Mouse (Mus musculus): ENCODE results near the gene Ncmap. TPM values are rescaled to one million over a fixed set of nuclear protein-coding genes. Genes with fewer than 3 reads are reported as not detected.
A peak's percentile ranks its signal among the peaks of the same experiment; 100 is the strongest.

Gene Ncmap
- not detected in 2 replicates for total RNA-seq (2014; fragmentation: Nextera tagmentation)
- not detected in 2 replicates for total RNA-seq (2017)

DNA sequence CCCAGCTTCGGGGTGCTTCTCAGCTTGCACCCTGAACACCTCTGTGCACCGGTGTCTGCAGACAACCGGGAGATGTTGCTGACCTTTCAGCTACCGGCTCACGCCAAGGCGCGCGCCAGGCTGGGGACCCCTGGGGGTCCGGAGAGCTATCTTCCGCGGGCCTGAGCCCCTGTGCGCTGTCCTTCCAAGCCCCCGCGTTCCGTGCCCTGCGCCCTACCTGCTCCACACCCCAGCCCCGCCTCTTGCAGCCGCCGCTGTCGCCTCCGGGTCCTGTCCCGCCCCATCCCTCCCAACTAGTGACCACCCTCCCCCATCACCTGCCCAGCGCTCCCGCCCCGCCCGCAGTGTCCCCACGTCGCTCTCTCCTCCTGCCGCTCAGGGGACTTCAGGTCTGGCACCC is at the start of gene Ncmap:
Gene Ncmap, minus strand, starts transcription at position 237 of the 400 bp plus-strand sequence.
- no peak for ATAC-seq (replicated peaks; ENCODE audit: poor library complexity, severe bottlenecking)

DNA sequence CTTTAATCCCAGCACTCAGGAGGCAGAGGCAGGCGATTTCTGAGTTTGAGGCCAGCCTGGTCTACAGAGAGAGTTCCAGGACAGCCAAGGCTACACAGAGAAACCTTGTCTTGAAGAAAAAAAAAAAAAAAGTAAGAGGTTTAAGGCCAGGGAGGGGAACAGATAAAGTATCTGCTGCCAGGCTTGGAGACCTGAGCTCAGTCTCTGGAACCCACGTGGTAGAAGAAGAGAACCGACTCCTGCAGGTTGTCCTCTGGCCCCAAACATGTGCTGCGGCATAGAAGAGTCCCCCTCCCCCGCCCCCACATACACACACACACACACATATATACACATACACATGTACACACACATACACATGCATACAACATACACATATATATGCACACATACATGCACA is 44.4 kb upstream of the Ncmap start:
- ATAC-seq (replicated peaks; ENCODE audit: poor library complexity, severe bottlenecking) = no peak

DNA sequence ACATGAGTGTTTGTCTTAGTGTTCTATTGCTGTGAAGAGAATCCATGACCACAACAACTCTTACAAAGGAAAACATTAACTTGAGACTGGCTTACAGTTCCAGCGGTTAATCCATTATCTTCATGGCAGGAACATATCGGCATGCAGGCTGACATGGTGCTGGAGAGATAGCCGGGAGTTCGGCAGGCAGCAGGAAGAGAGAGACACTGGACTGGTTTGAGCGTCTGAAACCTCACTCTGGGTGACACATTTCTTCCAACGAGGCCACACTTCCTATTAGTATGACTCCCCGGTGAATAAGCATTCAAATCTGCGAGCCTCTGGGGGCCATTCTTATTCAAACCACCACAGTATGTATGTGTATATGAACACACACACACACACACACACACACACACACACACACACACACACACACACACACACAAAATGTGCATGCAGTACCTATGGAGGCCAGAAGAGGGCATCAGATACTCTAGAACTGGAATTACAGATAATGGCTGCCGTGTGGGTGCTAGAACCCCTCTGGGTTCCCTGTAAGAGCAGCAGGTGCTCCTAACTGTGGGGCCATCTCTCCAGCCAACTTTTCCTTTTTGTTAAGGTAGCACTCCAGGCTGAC is 42.0 kb upstream of the Ncmap start:
- ATAC-seq (replicated peaks; ENCODE audit: poor library complexity, severe bottlenecking) = peak; percentile 30

DNA sequence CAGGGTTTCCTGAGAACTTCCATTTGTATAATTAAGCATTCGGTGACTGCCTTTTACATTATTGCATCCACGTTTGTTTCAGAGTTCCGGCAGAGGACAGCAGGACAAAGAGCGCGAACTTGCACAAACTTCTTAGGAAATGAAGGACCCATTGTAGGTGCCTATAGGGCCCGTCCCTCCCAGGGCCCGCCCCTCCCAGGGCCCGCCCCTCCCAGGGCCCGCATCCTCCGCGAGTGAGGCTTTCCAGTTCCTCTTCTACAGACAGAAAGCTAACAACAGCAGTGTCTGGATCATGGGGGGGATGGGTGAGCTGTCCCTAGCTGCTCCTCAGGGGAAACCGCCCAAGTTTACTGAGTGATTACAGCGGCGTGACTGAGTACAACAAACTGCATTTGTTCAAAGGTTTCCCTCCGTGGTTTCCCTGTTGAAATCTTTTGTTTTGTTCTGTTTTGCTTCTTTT is 41.2 kb upstream of the Ncmap start:
- ATAC-seq (replicated peaks; ENCODE audit: poor library complexity, severe bottlenecking) = peak; percentile 96

DNA sequence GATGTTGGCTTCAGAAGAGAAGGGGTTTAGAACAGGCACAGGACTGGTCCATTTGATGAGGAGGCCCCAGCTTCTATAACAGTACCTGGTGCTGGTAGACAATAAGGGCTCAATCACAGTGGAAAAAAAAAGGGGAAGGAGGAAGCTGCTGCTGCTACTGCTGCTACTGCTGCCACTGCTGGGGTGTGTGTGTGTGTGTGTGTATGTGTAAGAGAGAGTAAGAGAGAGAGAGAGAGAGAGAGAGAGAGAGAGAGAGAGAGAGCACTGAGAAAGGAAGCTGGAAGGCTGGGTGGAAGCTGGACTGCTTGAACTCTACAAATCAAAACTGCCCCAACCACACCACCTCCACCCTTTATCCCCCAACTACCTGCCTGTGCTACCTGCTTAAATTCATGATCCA is 39.9 kb upstream of the Ncmap start:
- peak; percentile 25 for ATAC-seq (replicated peaks; ENCODE audit: poor library complexity, severe bottlenecking)

DNA sequence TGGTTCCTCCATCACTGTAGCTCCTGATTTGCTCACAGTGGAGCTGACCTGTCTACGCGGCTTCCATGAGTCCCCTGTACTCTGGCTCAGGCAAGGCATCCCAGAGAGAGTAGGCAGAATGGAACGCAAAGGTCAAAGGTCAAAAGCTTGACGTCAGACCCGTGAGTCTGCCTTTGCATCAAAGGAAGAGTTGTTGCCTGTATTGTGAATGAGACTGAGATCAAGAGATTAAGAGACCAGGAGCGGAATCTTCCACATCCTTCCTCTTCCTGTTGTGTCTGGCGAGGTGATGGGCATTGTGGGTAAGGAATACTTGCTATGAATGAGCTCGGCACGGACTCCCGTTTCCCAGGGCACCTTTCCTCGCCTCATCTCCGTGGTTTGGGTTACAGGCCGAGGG is 38.3 kb upstream of the Ncmap start:
- no peak for ATAC-seq (replicated peaks; ENCODE audit: poor library complexity, severe bottlenecking)

DNA sequence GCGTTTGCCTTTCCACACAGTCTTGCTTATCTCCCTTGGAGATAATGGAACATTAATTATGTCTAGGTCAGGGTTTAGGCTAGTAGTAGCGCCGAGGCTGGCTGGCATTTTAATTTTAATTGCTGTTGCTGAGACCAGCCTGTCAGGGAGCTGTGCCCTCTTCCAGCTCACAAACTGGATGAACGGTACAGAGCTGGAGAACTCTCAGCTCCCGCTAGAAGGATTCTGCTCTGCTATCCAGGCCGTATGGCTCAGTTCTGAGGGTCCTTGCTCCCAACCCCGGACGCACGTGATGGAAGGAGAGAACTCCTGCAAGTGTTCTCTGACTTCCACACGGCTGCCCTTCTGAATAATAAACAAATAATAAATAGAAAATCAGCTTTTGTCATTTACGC is 36.4 kb upstream of the Ncmap start:
- ATAC-seq (replicated peaks; ENCODE audit: poor library complexity, severe bottlenecking) = no peak

DNA sequence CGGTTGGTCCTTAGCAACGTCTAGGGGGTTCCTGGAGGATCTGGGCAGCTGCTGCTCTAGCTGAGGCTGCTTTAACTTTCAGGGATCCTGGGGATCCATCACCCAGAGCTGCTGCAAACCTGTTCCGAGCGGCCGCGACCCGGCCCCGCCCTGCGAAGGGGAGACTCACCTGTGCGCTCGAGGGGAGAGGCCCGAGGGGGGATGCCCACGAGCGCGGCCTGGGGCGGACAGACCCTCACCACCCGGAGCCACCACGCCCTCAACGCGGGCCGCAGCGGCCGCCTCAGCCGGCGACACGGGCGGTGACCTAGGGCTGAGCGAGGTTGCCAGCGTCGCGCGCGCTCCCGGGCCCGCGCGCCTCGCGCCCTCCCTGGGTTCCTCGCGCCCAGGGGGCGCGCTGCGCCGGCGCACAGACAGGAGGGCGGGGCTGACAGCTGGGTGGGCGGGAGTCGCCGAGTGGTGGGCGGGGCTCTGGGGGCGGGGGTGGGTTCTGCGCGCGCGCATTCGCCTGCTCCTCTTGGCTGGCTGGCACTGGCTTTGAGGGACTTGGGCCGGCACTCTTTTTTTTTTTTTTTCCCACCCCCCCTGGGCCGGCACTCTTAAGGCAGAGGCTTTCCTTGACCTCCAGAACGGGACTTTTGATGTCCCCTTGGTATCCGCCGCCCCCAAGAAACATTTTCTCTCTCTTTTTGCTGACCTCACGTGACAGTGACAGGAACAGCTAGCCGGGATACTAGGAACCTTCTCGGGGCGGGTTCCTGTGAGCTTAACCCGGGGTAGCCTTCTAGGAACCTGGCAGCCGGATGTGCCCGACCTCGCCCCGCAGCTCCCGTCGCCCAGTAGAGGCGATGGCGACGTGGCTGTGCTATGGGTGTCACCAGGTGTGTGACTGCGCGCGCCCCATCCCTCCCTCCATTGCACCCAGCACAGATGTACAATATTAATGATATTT is 35.7 kb upstream of the Ncmap start, which contains the start of gene Rcan3:
Gene Rcan3, minus strand, starts transcription at position 411 of the 952 bp plus-strand sequence.
- ATAC-seq (replicated peaks; ENCODE audit: poor library complexity, severe bottlenecking) = peak; percentile 85

DNA sequence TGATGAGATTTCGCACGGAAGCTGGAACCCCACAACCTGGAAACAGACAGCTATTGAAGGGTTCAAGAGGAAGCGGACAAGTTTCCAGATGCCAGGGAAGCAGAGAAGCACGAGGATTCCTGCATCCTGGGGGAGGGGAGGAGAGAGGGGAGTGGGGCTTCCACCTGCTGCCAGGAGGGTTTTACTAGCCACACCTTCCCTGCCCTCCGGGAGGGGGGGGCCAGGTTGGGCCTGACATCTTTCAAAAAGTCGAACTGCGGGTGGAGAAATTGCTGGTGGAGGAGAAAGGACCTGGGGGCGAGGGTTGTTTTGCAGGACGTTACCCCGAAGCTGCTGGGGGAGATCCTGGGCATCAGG is 35.0 kb upstream of the Ncmap start:
- ATAC-seq (replicated peaks; ENCODE audit: poor library complexity, severe bottlenecking) = no peak

DNA sequence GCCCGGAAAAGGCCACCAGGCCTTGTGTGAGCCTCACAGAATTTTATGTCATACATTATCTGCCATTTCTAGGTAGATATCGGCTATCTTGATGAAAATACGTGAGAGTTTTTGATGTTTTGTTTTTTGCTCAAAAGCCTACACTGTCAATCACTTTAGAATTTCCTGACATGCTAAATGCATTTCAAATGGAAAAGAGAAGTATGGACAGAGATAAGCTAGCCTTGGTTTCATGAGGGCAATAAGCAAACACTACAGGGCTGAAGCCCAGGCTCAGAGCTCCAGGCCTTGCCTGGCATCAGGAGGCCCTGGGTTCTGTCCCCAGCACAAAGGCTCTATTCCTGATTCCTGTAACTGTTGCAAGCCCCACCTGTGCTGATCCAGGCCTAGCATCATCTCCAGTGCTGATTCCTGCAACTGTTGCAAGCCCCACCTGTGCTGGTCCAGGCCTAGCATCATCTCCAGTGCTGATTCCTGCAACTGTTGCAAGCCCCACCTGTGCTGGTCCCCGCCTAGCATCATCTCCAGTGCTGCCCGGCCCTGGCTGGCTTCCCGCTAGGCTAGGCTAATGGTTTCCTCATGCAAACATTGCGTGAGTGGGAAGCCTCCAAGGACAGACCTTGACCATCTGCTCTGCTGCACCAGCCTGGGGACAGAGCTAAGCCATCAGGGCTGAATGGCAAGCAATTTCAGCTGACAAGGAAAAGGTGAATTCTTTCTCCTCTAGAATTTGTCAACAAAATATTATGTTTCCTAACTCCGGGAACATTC is 32.1 kb upstream of the Ncmap start:
- ATAC-seq (replicated peaks; ENCODE audit: poor library complexity, severe bottlenecking) = no peak

DNA sequence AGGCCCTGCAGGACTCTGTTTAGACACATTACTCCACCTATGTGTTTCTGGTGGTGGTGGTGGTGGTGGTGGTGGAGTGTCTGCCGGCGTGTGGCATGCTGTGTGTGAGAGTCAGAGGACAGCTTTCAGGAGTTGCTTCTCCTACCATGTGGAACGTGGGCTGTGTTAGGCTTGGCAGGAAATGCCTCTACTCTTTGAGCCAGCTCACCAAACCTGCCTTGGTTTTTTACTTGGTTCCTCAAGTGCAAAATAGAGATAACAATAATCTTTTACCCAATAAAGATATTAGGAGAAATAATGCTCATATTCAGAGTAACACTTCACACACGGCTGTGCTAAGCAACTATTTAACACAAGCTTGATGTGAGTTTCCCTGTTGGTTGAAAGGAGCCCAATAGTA is 31.4 kb upstream of the Ncmap start:
- ATAC-seq (replicated peaks; ENCODE audit: poor library complexity, severe bottlenecking) = no peak

DNA sequence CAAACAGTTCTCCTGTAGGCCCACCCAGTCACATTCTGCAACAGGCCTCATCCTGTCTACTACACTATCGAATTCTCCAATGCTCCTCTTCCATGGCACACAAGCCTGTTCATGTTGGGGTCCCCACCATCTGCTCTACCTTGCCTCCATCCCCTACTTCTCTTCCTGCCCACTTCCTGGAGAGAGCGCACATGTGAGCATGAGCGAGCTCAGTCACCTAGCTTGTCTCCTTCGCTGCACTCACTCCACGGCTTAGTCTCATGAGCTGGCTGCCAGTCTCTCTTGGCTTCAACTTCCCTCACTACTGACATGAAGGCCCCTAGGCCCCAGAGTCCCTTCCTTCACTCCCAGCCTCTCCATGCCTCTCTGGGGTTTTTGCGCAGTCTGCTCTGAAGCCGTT is 28.6 kb upstream of the Ncmap start:
- no peak for ATAC-seq (replicated peaks; ENCODE audit: poor library complexity, severe bottlenecking)

DNA sequence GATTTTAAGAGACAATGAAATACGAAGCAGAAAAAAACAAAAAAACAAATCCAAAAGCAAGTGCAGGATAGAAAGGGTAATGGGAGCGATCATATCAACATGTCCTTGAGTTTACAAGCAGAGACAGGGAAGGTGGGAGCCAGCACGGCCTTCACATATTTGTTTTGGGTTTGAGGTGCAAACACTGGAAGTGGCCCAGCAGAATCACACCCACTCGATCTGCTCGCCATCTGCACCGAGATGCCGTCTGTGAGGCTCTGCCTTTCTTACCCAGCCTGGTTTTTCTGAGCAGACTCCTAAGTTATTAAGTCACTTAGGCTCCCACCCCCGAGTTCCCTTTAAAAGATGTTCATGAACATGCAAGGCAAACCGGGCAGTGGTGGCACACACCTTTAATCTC is 27.6 kb upstream of the Ncmap start:
- no peak for ATAC-seq (replicated peaks; ENCODE audit: poor library complexity, severe bottlenecking)

DNA sequence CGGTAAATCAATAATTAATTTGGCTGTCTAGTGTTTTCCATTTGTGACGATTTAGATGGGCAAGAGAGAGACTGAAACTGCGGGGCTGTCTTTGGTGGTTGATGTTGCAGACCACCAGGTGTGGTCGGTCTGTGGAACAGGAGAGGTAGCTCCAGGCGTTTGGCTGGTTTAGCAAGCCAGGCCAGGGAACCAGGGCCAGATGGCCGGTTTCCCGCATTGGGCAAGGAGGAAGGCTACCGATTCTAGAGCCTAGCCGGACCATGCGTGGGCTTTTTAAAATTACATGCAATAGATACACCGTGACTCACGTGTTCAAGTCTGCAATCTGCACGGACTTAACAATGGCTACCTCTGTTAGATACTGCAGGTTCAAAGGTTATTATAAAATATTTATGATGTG is 22.9 kb upstream of the Ncmap start:
- no peak for ATAC-seq (replicated peaks; ENCODE audit: poor library complexity, severe bottlenecking)

DNA sequence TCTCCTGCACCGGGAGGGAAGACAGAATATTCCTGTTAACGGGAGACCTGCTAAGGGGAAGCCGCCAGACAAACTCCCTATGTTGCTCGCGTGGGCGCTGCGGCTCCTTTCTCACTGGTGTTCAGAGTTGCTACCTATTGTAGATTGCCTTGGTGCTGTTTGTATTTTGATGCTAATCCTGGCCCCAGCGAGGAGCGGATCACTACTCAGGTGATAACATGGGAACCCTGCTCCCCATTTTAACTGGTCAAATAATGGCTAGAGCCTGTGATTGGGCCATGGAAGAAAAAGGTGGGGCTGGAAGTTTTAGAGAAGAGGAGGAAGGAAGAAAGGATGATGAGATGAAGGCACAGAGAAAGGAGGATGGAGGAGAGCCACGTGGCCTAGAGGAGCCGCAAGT is 22.4 kb upstream of the Ncmap start:
- ATAC-seq (replicated peaks; ENCODE audit: poor library complexity, severe bottlenecking) = no peak

DNA sequence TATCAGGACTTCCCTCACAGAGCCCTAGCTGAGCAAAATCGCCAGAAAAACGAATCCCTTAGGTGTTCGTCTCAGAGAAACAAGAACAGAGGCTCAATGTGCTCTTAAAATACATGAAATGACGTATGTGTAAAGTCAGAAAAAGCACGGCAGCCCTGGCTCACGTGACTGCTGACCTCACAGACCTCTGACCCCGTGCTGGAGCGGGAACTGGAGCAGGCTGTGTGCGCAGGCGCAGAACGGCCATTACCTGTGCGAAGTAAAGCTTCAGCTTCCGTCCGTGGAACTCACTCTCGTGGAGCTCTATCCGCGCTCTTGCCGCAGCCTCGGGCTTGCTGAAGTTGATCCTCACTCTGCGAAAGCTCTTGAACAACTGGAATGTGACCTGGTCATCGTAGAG is 22.0 kb upstream of the Ncmap start:
- no peak for ATAC-seq (replicated peaks; ENCODE audit: poor library complexity, severe bottlenecking)

DNA sequence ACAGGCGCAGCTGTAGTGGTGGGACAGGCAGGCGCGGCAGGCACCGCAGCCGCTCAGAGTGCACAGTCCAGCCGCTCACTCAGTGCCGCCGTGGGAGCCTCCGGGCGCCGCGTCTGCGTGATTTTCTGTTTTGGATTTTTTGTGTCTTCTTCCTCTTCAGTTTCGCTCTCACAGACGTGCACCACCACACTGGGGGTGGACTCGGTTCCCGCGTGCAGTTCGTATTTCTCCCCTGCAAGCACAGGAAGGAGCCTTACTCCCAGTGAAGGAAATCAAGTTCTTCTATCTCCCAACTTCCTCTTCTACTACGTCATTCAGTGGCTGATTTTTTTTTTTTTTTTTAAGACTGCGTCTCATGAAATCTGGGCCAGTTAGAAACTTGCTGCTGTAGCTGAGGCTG is 18.3 kb upstream of the Ncmap start:
- ATAC-seq (replicated peaks; ENCODE audit: poor library complexity, severe bottlenecking) = peak; percentile 89

DNA sequence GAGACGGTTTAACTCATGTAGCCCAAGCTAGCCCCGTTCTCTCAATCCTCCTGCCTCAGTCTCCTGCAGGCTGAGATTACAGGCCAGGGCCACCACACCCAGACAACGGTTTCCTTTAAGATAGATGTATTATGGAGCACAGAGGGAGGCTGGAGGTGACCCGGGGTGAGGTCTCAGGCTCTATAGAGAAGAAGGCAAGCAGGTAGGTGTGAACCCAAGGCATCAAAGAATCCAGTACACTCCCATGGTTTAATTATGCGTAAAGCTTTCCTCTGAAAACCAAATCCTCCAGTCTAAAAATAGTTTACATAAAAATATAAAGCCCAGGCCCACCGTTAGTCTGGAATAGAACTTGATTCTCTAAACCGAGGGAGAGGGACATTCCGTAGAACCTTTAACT is 15.5 kb upstream of the Ncmap start:
- no peak for ATAC-seq (replicated peaks; ENCODE audit: poor library complexity, severe bottlenecking)

DNA sequence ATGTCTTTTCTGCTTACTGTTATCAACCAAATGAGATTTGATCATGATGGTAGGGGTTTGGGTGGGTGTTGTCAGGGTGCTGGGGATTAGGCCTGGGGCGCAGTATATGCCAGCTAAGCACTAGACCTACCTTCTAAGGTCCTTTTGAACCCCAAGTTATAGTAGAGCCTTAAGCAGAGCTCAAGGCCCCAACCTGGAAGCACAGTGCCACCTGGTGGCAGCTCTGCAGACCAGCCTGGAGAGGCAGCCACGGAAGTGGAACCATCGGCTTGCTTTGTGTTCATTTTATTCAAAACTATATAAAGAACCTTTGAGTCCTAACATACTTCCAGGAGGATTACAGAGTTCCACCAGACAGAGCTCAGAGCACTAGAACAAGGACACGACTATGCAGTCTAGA is 13.6 kb upstream of the Ncmap start:
- peak; percentile 69 for ATAC-seq (replicated peaks; ENCODE audit: poor library complexity, severe bottlenecking)

DNA sequence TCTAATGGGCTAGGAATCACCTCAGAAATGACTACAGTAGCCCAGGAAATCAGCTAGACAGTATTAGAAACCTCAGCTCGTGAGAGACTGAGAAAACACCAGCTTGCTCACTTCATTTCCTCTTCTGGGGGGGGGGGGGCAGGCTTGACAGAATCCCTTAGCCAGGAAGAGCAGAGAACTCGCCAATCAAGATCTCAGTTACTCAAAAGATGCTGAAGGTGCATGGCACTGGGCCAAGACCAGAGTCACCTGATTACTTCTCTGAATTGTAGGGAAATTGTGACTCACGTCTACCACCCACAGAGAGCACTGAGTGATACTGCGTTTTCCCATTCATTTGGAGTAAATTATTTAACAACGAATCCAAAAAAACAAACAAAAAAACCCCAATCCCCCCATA is 8.2 kb upstream of the Ncmap start:
- ATAC-seq (replicated peaks; ENCODE audit: poor library complexity, severe bottlenecking) = 0 out of 2 replicates have a peak, but pooled peaks have one; percentile 30

DNA sequence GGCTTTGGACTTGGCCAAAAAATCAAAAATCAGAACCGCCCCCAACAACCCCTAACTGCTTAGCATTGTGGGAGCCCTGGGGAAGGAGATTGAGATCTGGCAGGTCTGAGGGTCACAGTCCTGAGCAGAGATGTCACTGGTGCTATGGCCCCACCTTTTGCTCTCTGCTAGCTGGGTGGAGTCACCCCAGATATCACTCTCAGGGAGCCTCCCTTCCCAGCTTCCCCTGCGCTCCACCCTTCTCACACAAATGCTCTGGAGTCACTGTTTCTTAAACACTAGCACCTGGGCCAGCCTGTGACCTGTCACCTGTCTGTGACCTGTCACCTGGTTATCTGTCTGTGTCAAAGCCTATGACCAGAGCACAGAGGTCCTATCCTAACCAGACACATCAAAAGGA is 6.9 kb upstream of the Ncmap start:
- ATAC-seq (replicated peaks; ENCODE audit: poor library complexity, severe bottlenecking) = no peak

Measured in granulocyte monocyte progenitor cell, adult 5-6 weeks (primary cell).